Mouse (Mus musculus) stomach, adult 2 months (tissue): ENCODE results near the gene Gm20594. TPM values are rescaled to one million over a fixed set of nuclear protein-coding genes. Genes with fewer than 3 reads are reported as not detected.

ENCODE experiments used
- polyA plus RNA-seq: library from polyadenylated mRNA; depleted of rRNA; stranded (reverse); fragments of >200 nt; gene quantifications from 2 replicates; pipeline ENCODE4 v1.2.3, GENCODE M21; 2012; rRNA removed

Gm20594 gene
- polyA plus RNA-seq, result not detected in 2 replicates

GRCm38 (mm10) chr6:79817616-79818015 lies at the start of gene Gm20594:
Gene Gm20594, plus strand, starts transcription at chr6:79817916.

Other genes with a start within 250 kb of the Gm20594 start
- not detected in 2 replicates for gene Lrrtm4, start 201.0 kb downstream of the Gm20594 start, polyA plus RNA-seq